Mouse (Mus musculus): Measurements from ENCODE around the gene Slc13a2.

The Slc13a2 gene

GRCm38 (mm10) chr11:78422055-78422819 is at the start of gene Slc13a2:
Gene Slc13a2 (minus strand): TSS chr11:78422217.
- DNase-seq = no peak

- DNase-seq = no peak
Measured at GRCm38 (mm10) chr11:78471326-78472103, 49.5 kb upstream of the Slc13a2 start.

GRCm38 (mm10) chr11:78467932-78468331 is 45.9 kb upstream of the Slc13a2 start:
- no peak for DNase-seq

- no peak for DNase-seq
Measured at GRCm38 (mm10) chr11:78467515-78467914, 45.5 kb upstream of the Slc13a2 start.

- DNase-seq = no peak
Measured at GRCm38 (mm10) chr11:78466242-78466912, 44.4 kb upstream of the Slc13a2 start.

- peak; percentile 64 to 73 for DNase-seq
Measured at GRCm38 (mm10) chr11:78465568-78466180, 43.7 kb upstream of the Slc13a2 start, which contains the start of gene Slc46a1. Gene Slc46a1 (plus strand): TSS chr11:78465697.

- no peak for DNase-seq
Measured at GRCm38 (mm10) chr11:78465116-78465515, 43.1 kb upstream of the Slc13a2 start.

- no peak for DNase-seq
Measured at GRCm38 (mm10) chr11:78463286-78464036, 41.4 kb upstream of the Slc13a2 start.

GRCm38 (mm10) chr11:78462669-78463068 is 40.7 kb upstream of the Slc13a2 start:
- DNase-seq = no peak

- no peak for DNase-seq
Measured at GRCm38 (mm10) chr11:78461894-78462293, 39.9 kb upstream of the Slc13a2 start.

- no peak for DNase-seq
Measured at GRCm38 (mm10) chr11:78458740-78459139, 36.7 kb upstream of the Slc13a2 start.

- peak in 1 of 2 experiments; percentile 40 for DNase-seq
Measured at GRCm38 (mm10) chr11:78455308-78455707, 33.3 kb upstream of the Slc13a2 start.

- DNase-seq = no peak
Measured at GRCm38 (mm10) chr11:78454276-78454675, 32.3 kb upstream of the Slc13a2 start.

GRCm38 (mm10) chr11:78453675-78454074 is 31.7 kb upstream of the Slc13a2 start:
- peak; percentile 44 to 74 for DNase-seq

GRCm38 (mm10) chr11:78450337-78450736 is 28.3 kb upstream of the Slc13a2 start:
- DNase-seq = no peak

- DNase-seq = no peak
Measured at GRCm38 (mm10) chr11:78448242-78448641, 26.2 kb upstream of the Slc13a2 start.

- no peak for DNase-seq
Measured at GRCm38 (mm10) chr11:78447168-78447567, 25.2 kb upstream of the Slc13a2 start.

GRCm38 (mm10) chr11:78443115-78443514 is 21.1 kb upstream of the Slc13a2 start:
- no peak for DNase-seq

- DNase-seq = no peak
Measured at GRCm38 (mm10) chr11:78438399-78438930, 16.4 kb upstream of the Slc13a2 start.

GRCm38 (mm10) chr11:78437182-78437581 is 15.2 kb upstream of the Slc13a2 start:
- no peak for DNase-seq

- peak in 1 of 2 experiments; percentile 26 for DNase-seq
Measured at GRCm38 (mm10) chr11:78435776-78436349, 13.8 kb upstream of the Slc13a2 start.
